Mouse (Mus musculus) limb, embryonic 11.5 days (tissue): ENCODE results near the gene Hlf. TPM values are rescaled to one million over a fixed set of nuclear protein-coding genes. Genes with fewer than 3 reads are reported as not detected.

Experiments
- ATAC-seq: fragments of 200-750 bp; cut with Nextera tagmentation; 2 replicates; pipeline ENCODE4 v1.8.0; 2017; ENCODE audit warnings: low read depth; ENCODE audit not compliant: insufficient number of reproducible peaks, low FRiP score, low TSS enrichment
- DNase-seq: peaks from one replicate; pipeline ENCODE4 v3.0.0-alpha.2; 2015; ENCODE audit warnings: low spot score
- H3K27ac ChIP-seq: fragments of 300-500 bp; sonication (generic); replicated peaks from 2 replicates; pipeline ENCODE4 v1.5.1; 2014; ENCODE audit warnings: low read depth, mild to moderate bottlenecking, low read length
- H3K27me3 ChIP-seq: fragments of 300-500 bp; sonication (generic); 2 replicates; pipeline ENCODE4 v1.6.1; 2014; ENCODE audit warnings: mild to moderate bottlenecking, low read length, mixed read lengths; ENCODE audit not compliant: control insufficient read depth, insufficient read depth
- H3K36me3 ChIP-seq: fragments of 300-500 bp; sonication (generic); 2 replicates; pipeline ENCODE4 v1.6.1; 2014; ENCODE audit warnings: mild to moderate bottlenecking, low read length, moderate library complexity, mixed read lengths; ENCODE audit not compliant: control insufficient read depth, insufficient read depth
- H3K4me1 ChIP-seq: fragments of 300-500 bp; sonication (generic); 2 replicates; pipeline ENCODE4 v1.6.1; 2014; ENCODE audit warnings: low read length, mixed read lengths; ENCODE audit not compliant: control insufficient read depth, insufficient read depth
- H3K4me2 ChIP-seq: fragments of 300-500 bp; sonication (generic); 2 replicates; pipeline ENCODE4 v1.6.1; 2014; ENCODE audit warnings: low read depth, mild to moderate bottlenecking, moderate library complexity; ENCODE audit not compliant: severe bottlenecking
- H3K4me3 ChIP-seq: fragments of 300-500 bp; sonication (generic); 2 replicates; pipeline ENCODE4 v1.5.1; 2014; ENCODE audit warnings: low read depth, low read length
- H3K9ac ChIP-seq: fragments of 300-500 bp; sonication (generic); 2 replicates; pipeline ENCODE4 v1.6.1; 2014; ENCODE audit warnings: mild to moderate bottlenecking, low read length
- H3K9me3 ChIP-seq: fragments of 300-500 bp; sonication (generic); 2 replicates; pipeline ENCODE4 v1.6.1; 2016; ENCODE audit warnings: low read length; ENCODE audit not compliant: control insufficient read depth
- WGBS: fragments of 180-500 bp; shearing (Covaris S2); extraction: QIAGEN DNeasy Blood & Tissue Kit; methylation state at CpG from one replicate; pipeline ENCODE4 v1.1.7; 2014; 5-methylcytosine and 5-hydroxymethylcytosine counted together
- polyA plus RNA-seq: library from polyadenylated mRNA; unstranded; fragments of >200 nt; fragmentation: Nextera tagmentation; extraction: Ambion mirVana; gene quantifications from 2 replicates; pipeline ENCODE4 v1.2.1, GENCODE M21; 2014

Hlf gene
- polyA plus RNA-seq, 1 experiment from 2014 or later, result 0.31 TPM

DNA sequence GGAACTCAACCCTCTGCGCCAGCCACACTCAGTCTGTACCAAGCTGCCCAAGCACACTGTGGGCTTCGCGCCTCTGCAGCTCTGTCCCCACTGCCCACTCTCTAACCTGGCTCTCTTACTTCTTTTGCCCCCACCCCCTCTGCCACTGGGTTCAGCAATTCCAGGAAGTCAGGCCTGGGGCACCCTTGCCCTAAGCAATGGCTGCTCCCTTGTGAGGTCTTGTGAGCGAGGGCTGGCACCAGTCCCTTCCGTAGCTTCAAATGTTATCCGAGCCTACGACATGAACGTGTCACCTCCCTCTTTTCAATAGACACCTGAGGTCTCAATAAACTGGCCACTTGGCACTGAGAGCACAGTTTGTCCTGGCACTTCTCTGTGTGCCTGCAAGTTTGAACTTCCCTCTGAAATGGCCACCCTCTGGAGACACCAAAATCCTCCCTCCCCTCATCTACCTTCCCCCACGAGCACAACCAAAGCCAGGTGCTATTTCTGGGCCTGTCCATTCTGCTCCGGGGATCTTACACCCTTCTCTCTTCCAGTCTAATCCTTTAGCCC lies 10.5 kb downstream of the Hlf start:
- peaks cover 5% of the 10 kb centered on the region; the same call in 1 of the 2 replicates for H3K4me1 ChIP-seq
- H3K9me3 ChIP-seq, result no peaks in the 10 kb centered on the region
- H3K4me2 ChIP-seq, result no peak overlapping the region
- no peaks in the 10 kb centered on the region; the same call in 1 of the 2 replicates for H3K36me3 ChIP-seq
- DNase-seq (no peak), ATAC-seq (no peak)
- H3K4me3 ChIP-seq, result no peak overlapping the region
- H3K9ac ChIP-seq, result no peak overlapping the region
- H3K27ac ChIP-seq, result no peak overlapping the region
- H3K27me3 ChIP-seq, result no peaks in the 10 kb centered on the region
- 77% methylated on average over 10 of the region's 10 CpGs for WGBS

DNA sequence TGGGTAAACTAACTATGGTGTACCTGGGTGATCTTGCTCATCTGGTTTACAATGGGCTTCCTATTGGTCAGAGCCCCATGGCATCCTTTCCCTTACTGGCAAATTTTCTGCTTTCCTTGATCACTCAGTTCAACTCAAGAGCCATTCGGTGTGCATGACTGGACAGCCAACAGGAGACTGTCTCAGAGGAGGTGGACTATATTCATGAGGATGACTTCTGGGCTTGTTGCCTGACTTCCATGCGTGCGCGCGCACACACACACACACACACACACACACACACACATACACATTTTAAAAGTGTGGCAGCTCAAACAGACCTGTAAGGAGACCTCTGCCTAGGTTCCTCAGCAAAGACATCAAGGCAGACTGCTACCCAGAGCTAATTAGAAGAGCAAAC lies 12.7 kb downstream of the Hlf start:
- no peak overlapping the region for H3K4me2 ChIP-seq
- no peak overlapping the region for H3K9ac ChIP-seq
- ATAC-seq (no peak), DNase-seq (no peak)
- H3K4me1 ChIP-seq, result peaks cover 5% of the 10 kb centered on the region; the same call in 1 of the 2 replicates
- no peak overlapping the region for H3K27ac ChIP-seq
- 96% methylated on average over 5 of the region's 5 CpGs for WGBS
- no peak overlapping the region for H3K4me3 ChIP-seq
- no peaks in the 10 kb centered on the region for H3K9me3 ChIP-seq
- H3K27me3 ChIP-seq, result no peaks in the 10 kb centered on the region
- no peaks in the 10 kb centered on the region; the same call in 1 of the 2 replicates for H3K36me3 ChIP-seq

DNA sequence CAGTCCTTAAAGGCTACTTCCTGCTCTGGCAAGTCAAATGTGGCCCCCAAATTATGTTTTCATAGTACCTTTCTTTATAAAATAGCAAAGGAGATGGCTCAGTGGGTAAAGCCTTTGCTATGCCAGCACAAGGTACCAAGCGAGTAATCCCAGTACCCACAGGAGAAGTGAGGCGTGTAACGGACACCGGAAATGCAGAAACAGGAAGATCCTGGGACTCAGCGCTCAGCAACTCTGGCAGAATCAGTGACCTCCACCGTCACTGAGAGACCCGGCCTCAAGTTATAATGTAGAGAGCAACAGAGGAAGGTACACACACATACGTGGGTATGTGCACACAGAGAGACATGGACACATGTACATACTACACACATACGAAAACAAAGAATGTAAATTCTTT lies 14.3 kb downstream of the Hlf start:
- Histone ChIP-seq H3K27me3 (no peaks in the 10 kb centered on the region), H3K4me3 (no peak overlapping the region), H3K36me3 (no peaks in the 10 kb centered on the region; the same call in 1 of the 2 replicates), H3K27ac (no peak overlapping the region), H3K4me2 (no peak overlapping the region), H3K9ac (no peak overlapping the region), H3K4me1 (0 out of 2 replicates have a peak, but pooled peaks cover 3% of the 10 kb centered on the region), H3K9me3 (no peaks in the 10 kb centered on the region)
- ATAC-seq (no peak), DNase-seq (no peak)
- 91% methylated on average over 9 of the region's 9 CpGs for WGBS

DNA sequence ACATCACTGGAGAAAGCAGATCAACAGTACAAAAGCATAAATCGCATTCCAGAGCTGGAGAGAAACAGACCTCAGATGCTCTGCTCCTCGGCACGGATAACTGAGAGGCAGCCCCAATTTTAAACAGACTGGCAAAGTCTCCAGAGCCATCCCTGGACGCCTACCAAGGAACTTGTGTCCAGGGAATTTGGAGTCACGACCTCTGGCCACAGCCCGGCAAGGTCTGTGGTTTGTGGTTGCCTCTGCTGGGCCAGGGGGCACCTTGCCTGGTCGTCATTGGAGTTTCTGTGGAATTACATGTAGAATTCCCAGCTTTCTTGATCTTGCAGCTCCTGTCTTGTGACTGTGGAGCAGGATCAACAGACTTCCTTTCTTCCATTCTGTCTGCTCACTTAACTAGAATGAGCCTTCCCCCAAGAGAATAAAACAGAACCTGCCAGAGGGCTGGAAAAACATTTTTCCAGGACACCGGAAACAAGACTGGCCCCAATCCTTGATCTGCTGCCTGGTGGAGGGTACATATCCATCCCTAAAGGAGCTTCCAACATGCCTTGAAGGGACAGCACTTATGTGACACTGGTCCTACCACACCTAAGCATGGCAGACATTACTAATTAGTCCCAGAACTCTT lies 19.1 kb downstream of the Hlf start:
- Histone ChIP-seq H3K9ac (no peak overlapping the region), H3K9me3 (no peaks in the 10 kb centered on the region), H3K36me3 (no peaks in the 10 kb centered on the region), H3K4me3 (no peak overlapping the region), H3K27me3 (no peaks in the 10 kb centered on the region), H3K4me1 (peaks cover 10% of the 10 kb centered on the region; the same call in 1 of the 2 replicates), H3K4me2 (no peak overlapping the region), H3K27ac (no peak overlapping the region)
- no peak for ATAC-seq
- WGBS, result 54% methylated on average over 8 of the region's 8 CpGs
- DNase-seq, result no peak

DNA sequence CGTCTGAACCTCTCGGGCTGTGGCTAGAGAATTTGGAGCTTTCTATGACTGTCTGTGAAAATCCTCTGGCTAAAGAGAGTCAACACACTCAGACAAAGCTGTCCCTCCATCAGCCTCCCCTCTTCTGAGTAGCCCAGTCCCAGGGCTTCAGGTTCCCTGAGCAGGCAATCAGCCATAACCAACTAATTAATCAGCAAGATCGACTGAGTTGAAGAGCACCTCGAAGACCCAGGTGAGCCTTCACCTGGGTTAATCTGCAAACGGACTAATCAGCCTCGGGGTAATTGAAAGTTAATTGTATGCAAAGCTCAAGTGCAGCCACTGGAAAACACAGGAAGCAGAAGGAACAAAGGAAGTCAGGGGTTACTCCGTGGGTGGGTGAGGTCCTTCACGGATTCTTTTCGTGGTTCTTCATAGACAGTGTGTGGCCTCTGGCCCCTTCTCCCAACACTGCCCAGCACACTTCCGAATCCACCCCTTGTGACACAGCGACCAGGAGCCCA lies 19.9 kb downstream of the Hlf start:
- Histone ChIP-seq H3K9me3 (no peaks in the 10 kb centered on the region), H3K4me1 (peaks cover 10% of the 10 kb centered on the region; the same call in 1 of the 2 replicates), H3K4me3 (no peak overlapping the region), H3K27me3 (no peaks in the 10 kb centered on the region), H3K27ac (no peak overlapping the region), H3K36me3 (no peaks in the 10 kb centered on the region), H3K9ac (no peak overlapping the region), H3K4me2 (peak overlapping the region; percentile 16)
- 11% methylated on average over 11 of the region's 11 CpGs for WGBS
- ATAC-seq, result no peak
- no peak for DNase-seq

DNA sequence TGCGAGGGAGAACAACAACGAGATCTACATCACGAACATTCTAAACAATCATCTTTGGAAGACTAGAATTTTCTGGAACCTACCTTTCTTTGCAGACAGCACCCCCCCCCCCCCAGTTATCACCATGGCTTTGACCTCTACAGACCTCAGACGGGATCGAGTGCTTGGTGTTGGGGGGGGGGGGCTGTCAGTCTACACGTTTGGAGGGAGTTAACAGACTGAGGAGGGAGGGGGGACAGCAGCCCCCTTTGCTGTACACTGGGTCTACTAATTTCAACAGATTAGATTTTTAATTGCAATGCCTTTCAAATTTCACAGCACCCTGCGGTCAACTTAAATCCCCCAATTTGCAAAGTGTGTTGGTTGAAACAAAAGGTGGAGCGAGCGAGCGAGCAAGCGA lies 20.3 kb downstream of the Hlf start:
- Histone ChIP-seq H3K27ac (no peak overlapping the region), H3K9me3 (no peaks in the 10 kb centered on the region), H3K4me1 (peaks cover 10% of the 10 kb centered on the region; the same call in 1 of the 2 replicates), H3K36me3 (no peaks in the 10 kb centered on the region), H3K9ac (no peak overlapping the region), H3K27me3 (no peaks in the 10 kb centered on the region), H3K4me2 (peak overlapping the region; percentile 16), H3K4me3 (no peak overlapping the region)
- 47% methylated on average over 11 of the region's 11 CpGs for WGBS
- ATAC-seq (no peak), DNase-seq (no peak)

DNA sequence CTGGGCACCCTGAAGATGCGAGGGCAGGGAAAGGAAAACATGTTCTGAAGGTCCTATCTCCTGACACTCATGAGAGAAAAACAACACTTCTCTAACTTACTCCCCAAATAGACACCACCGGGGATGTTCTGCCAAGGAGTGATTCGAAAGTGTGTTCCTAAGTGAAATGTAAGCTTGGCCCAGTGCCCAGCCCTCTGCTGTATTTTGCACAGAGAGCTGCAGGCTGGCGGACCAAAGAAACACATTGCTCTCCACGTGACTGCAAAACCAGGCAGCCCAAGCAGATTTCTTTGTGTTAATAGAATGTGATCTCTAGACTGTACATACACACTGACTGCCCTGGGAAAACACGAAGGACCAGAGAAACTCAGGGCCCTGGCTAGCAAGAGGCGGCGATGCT lies 21.1 kb downstream of the Hlf start:
- H3K4me3 ChIP-seq, result no peak overlapping the region
- no peaks in the 10 kb centered on the region for H3K9me3 ChIP-seq
- ATAC-seq (peak; percentile 59; the same call in 1 of the 2 replicates), DNase-seq (no peak)
- H3K4me2 ChIP-seq, result no peak overlapping the region
- H3K9ac ChIP-seq, result no peak overlapping the region
- no peaks in the 10 kb centered on the region for H3K36me3 ChIP-seq
- WGBS, result 47% methylated on average over 8 of the region's 8 CpGs
- no peaks in the 10 kb centered on the region for H3K27me3 ChIP-seq
- H3K4me1 ChIP-seq, result peaks cover 13% of the 10 kb centered on the region; the same call in 1 of the 2 replicates
- H3K27ac ChIP-seq, result peak overlapping the region; percentile 10; the same call in 1 of the 2 replicates

DNA sequence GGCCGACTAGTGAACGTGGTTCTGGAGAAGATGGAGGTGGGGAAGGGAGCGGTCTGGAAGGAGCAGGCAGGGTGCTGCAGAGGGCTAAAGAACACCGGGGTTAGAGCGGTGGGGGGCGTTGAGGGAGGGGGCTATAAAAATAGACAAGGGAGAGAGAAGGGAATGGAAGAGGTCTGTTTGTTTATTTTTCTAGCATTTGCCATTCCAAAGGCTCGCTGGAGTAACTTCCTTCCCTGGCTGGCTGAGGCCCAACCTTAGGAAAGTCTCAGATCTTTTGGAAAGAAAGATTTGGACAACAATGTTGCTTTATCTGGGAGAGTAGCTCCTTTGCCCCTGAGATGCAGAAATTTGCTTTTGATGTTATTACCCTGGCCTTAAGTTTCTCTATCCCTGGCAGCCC lies 21.6 kb downstream of the Hlf start:
- H3K27ac ChIP-seq, result peak overlapping the region; percentile 10; the same call in 1 of the 2 replicates
- H3K36me3 ChIP-seq, result no peaks in the 10 kb centered on the region
- WGBS, result 20% methylated on average over 7 of the region's 7 CpGs
- H3K4me3 ChIP-seq, result no peak overlapping the region
- ATAC-seq, result no peak
- H3K4me1 ChIP-seq, result peaks cover 13% of the 10 kb centered on the region; the same call in 1 of the 2 replicates
- no peaks in the 10 kb centered on the region for H3K9me3 ChIP-seq
- H3K9ac ChIP-seq, result 0 out of 2 replicates have a peak overlapping the region, but pooled peaks have one; percentile 4
- no peak overlapping the region for H3K4me2 ChIP-seq
- DNase-seq, result no peak
- H3K27me3 ChIP-seq, result no peaks in the 10 kb centered on the region
